Mouse (Mus musculus) ES-CJ7 (cell line): ENCODE measurements around the gene Tnr.
"Not testable (repeated sequence)": the region's sequence is repeated elsewhere in the genome, so short reads cannot be mapped to it uniquely, and the experiment has no call there.

Source experiments
- DNase-seq: peaks from one replicate; pipeline ENCODE4 v3.0.0; 2011; ENCODE audit warnings: low read depth, low spot score

Tnr gene

DNA sequence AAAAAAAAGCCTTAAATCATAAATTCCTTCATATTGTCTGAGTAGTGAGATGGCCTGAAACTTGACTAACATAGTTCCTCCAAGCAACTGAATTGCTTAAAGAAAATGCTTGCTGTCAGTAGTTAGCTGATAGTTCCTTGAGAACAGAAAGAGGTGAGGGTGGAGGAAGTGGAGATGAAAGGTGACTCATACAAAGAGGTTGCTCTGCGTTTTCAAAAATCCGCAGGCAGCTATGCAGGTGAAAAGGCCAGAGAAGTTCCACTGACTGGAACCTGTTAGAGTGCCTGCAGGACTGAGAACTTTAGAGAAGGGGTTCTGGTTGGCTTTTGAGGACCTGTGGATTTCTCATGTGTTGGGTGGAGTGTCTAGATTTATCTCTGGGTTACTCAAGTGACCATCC, 414.9 kb downstream of the Tnr start:
- no peak for DNase-seq

DNA sequence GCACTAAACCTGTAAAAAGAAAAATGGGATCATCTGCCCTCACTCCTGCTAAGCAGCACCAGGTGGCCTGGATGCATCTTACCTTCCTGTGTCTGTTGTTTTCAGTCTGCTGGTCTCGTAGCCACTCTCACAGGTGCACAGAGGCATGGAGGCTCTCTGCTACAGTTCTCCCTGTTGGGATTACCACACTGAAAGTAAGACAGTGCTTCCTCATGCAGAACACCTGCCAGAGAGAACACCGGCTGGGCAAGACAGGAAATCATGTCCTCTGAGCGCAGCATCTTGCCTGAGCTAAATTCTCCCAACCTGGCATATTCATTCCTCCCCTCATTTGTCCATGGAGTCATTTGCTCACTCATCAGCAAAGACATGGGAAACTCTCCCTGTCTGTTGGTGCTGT, 415.8 kb downstream of the Tnr start:
- DNase-seq, result no peak

DNA sequence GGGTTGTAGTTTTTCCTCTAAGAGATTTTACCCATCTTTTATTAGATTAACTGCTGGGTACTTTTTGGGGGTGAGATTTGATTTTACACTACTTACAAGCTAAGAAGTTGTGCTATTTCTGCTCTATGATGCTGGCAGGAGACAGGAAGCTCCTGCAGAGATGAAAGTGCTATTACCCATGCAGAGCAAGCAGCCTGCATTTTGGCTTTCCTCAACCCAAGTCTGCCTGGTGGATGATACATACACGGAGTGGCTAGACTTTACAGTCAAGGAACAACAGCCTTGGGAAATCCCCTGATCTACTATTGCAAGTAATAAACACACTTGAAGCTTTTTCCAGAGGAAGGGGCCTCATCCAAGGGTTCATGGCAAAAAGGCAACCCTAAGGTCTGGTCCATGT, 430.0 kb downstream of the Tnr start:
- DNase-seq, result no peak

DNA sequence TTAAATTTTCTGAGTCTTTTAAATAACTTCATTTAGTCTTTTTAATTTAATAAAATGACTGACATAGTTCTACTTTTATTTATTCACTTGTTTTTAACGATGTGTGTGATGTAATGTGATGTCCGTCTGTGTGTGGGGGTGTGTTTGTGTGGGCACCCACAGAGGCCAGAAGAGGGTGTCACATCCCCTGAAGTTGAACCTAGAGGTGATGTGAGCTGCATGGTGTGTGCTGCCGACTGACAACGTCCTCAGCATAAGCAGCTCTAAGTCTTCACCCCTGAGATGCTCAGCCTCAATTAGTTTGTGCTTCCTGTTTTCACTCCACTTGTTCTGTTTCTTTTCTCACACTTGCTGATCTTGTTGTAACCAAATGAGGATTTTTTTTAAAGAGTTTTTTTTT, 439.8 kb downstream of the Tnr start:
- DNase-seq, result no peak

DNA sequence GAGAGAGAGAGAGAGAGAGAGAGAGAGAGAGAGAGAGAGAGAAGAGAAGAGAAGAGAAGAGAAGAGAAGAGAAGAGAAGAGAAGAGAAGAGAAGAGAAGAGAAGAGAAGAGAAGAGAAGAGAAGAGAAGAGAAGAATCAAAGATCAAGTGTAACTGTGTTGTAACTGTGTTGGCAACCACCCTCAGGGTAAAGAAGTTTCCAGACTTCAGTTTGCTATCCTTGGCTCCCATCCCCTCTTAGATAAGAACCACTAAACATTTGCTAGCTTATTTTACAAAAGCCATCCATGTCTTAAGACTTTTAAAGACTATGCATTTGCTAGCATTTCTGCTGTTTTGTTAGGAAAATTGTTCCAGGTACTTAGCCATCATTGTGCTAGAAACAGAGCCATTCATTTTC, 442.7 kb downstream of the Tnr start:
- DNase-seq, result not testable (repeated sequence)

DNA sequence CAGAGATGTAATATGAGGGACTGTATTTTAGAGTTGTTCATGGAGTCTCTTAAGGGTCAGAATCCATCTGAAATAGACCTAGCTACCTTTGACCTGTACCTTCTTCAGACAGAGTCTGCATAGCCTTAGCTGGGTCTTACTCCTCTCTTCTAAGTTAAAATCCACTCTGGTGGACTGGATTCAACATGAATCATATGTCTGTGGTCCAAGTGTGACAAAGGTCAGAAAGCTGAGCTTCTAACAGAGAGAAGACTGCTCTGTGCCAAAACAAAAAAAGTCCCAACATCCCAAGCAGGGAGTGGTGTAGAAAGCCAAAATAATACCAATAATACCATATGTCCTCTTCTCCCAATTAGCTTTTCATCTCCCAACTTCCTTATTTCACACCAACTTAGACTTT, 444.8 kb downstream of the Tnr start:
- no peak for DNase-seq

DNA sequence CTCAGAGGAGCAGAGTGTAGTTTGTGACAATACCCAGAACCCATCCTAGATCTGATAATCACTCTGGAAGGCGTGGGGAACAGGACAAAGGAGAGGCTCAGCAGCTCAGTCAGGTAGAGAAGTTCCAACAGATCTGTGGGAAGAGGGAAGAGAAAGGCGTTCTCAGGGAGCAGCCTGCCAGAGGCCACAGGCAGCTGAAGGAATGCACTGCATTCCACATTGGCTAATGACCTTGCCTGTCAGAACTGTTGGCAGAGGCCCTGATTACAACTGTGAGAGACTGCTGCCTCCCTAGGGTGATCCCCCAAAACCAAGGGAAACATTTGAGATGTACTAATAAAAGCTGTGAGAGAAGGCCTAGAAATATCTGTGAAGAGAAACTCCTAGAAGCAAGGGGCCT, 454.2 kb downstream of the Tnr start:
- DNase-seq, result no peak

DNA sequence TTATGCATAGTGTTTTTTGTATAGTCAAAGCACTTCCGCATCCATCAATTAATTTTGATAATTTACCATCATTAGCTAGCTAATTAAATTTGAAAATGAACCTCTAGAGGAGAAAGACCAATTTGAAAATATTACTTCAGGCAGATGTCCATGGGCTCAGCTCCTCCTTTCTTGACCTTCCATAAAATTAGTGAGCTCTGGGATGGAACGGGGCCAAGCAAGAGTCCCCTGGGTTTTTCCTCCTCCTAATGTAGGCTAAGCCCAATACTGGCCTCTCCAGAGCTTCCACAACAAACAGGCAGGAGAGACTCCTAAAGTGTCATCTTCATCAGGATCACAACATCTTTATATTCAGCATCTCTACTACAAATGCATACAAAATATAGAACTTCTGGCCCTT, 455.5 kb downstream of the Tnr start:
- DNase-seq, result no peak

DNA sequence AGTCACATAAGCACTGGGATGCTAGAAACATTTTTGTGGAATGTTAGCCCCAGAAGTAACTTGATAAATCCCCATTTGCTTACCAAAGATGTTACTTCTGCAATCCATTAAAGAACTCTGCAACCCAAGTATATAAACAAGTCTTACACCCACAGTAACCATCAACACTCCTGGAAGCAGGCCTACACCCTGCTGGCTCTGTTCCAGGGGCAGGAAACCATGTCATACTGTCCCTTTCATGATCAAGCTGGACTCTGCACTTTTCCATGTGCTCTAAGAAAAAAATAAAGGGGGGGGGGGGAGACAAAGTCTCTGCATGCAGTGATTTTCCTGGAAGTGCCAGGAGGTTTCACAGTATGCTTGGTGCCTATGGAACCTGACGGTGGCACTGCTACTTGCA, 456.8 kb downstream of the Tnr start:
- no peak for DNase-seq
